Mouse (Mus musculus) ES-E14 (cell line): Measurements from ENCODE around the gene Creb3l1. TPM values are rescaled to one million over a fixed set of nuclear protein-coding genes. Genes with fewer than 3 reads are reported as not detected.

Experiments
- DNase-seq: peaks from one replicate; pipeline ENCODE4 v3.0.0-alpha.2; 2013; ENCODE audit warnings: low read depth, low spot score
- H3K27ac ChIP-seq: 2 replicates; pipeline ENCODE4 v1.5.1; 2012; ENCODE audit warnings: low read depth, mild to moderate bottlenecking, low read length, moderate library complexity, mixed read lengths; ENCODE audit not compliant: poor library complexity, insufficient read depth, severe bottlenecking
- H3K36me3 ChIP-seq: 2 replicates; pipeline ENCODE4 v1.6.1; 2012; ENCODE audit warnings: mild to moderate bottlenecking, low read length, moderate library complexity, mixed read lengths; ENCODE audit not compliant: control insufficient read depth, poor library complexity, insufficient read depth, severe bottlenecking
- H3K4me1 ChIP-seq, 2 experiments: fragments of 150-350 bp in 1 of 2; sonication (generic) in 1 of 2; 2 replicates each; pipeline ENCODE4 v1.6.1; 2012; ENCODE audit warnings: low read length in 2 of 2, mild to moderate bottlenecking in 1 of 2, mixed read lengths in 1 of 2; ENCODE audit not compliant: control insufficient read depth in 2 of 2, insufficient read depth in 2 of 2, poor library complexity in 1 of 2
- H3K4me3 ChIP-seq, 2 experiments: fragments of 150-350 bp in 1 of 2; sonication (generic) in 1 of 2; 2 replicates each; pipeline ENCODE4 v1.5.1; 2012; ENCODE audit warnings: low read length in 2 of 2, low read depth in 1 of 2, mild to moderate bottlenecking in 1 of 2, mixed read lengths in 1 of 2; ENCODE audit not compliant: insufficient read depth in 1 of 2, poor library complexity in 1 of 2, severe bottlenecking in 1 of 2
- H3K9ac ChIP-seq: 2 replicates; pipeline ENCODE4 v1.6.1; 2012; ENCODE audit warnings: low read depth, mild to moderate bottlenecking, low read length, mixed read lengths; ENCODE audit not compliant: poor library complexity, insufficient read depth, severe bottlenecking
- H3K9me3 ChIP-seq: fragments of 150-350 bp; sonication (generic); 2 replicates; pipeline ENCODE4 v1.6.1; 2012; ENCODE audit warnings: low read depth, mild to moderate bottlenecking, low read length; ENCODE audit not compliant: control insufficient read depth, insufficient read depth
- CHD2 ChIP-seq: IDR thresholded peaks from 2 replicates; pipeline ENCODE4 v1.6.1; 2014; ENCODE audit warnings: mild to moderate bottlenecking, low read depth, low read length, inconsistent platforms
- HCFC1 ChIP-seq: IDR thresholded peaks from 2 replicates; pipeline ENCODE4 v1.6.1; 2012; ENCODE audit warnings: low read length, inconsistent platforms, borderline replicate concordance; ENCODE audit not compliant: insufficient read depth
- MAFK ChIP-seq: IDR thresholded peaks from 2 replicates; pipeline ENCODE4 v1.6.1; 2014; ENCODE audit warnings: mild to moderate bottlenecking, low read depth, low read length, inconsistent platforms; ENCODE audit not compliant: insufficient read depth
- ZC3H11A ChIP-seq: IDR thresholded peaks from 2 replicates; pipeline ENCODE4 v1.6.1; 2012; ENCODE audit warnings: low read depth, mild to moderate bottlenecking, inconsistent platforms, low read length, borderline replicate concordance
- ZNF384 ChIP-seq: IDR thresholded peaks from 2 replicates; pipeline ENCODE4 v1.6.1; 2012; ENCODE audit warnings: low read depth, low read length, inconsistent platforms
- in situ Hi-C, 2 experiments: fragments of 600-800 bp; cut with MboI; formaldehyde crosslinking; loops; one replicate each; pipeline ENCODE4 v1.15.1; 2025; ENCODE audit warnings: low sequenced_read_pairs in 2 of 2, inconsistent platforms in 1 of 2; ENCODE audit not compliant: unreplicated experiment in 2 of 2
- total RNA-seq: library from RNA; depleted of rRNA; stranded (reverse); fragments of 300-350 nt; gene quantifications from 2 replicates; pipeline ENCODE4 v1.2.3, GENCODE M21; 2012

Creb3l1 gene
- total RNA-seq, 1 experiment = 5.4 TPM

DNA sequence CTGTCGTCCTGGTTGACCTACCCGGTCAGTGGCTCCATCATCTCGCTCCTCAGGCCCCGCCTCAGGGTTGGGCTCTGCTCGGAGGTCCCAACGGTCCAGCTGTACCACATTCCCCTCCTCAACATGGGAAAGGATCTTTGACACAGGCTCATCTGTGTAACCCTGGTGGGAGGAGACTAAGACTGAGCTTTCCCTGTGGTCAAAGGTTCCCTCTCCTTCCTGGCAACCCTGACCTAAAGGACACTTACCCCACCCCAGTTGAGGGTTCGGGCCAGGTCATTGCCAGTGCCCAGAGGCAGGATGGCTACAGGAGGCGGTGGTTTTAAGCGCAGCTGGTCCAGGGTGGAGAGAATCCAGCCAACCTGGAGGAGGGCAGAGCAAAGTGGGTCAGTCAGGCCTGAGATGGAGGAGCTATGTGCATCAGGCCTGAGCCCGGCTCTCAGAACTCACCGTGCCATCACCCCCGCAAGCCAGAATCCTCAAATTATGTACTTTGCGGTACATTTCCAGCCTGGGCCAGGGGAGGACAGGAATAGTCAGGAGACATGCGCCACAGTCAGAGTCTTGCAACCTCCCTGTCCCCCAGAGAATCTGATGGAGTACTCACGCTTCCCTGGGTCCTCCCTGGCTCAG, 84.9 kb downstream of the Creb3l1 start:
- in situ Hi-C loops = no loop called here
- peaks cover 0 to 16% of the 10 kb centered on the region in 2 experiments; a peak in 2 of 4 replicates for H3K4me1 ChIP-seq
- H3K9me3 ChIP-seq = no peaks in the 10 kb centered on the region
- peaks cover 57% of the 10 kb centered on the region for H3K36me3 ChIP-seq
- H3K4me3 ChIP-seq = no peak overlapping the region
- DNase-seq = no peak
- H3K9ac ChIP-seq = no peak overlapping the region
- TF ChIP-seq ZC3H11A = no peak
- TF ChIP-seq MAFK = no peak
- no peak for TF ChIP-seq HCFC1
- TF ChIP-seq CHD2 = no peak
- no peak overlapping the region for H3K27ac ChIP-seq

DNA sequence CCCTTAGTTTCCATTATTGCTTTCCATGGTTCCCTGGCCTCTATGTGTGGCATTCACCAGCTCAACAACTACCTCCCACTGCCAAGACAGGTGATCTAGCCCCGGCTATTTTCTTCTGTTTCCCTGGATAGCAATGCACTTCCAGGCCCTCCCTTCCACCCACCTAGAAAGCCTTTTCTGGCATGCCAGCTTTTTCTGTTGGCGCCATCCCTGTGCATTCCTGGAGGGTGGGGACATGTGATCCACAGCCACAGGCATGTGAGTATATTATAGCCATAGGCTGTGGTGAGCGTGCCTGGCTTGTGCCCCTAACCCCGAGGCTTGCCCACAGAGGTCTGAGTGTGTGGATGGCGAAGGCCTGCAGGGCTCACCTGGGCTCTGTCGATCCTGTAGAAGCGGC, 88.1 kb downstream of the Creb3l1 start:
- Histone ChIP-seq H3K4me1 (peaks cover 8 to 28% of the 10 kb centered on the region in 2 experiments; a peak in 3 of 4 replicates), H3K27ac (no peak overlapping the region), H3K36me3 (peaks cover 54% of the 10 kb centered on the region), H3K9me3 (no peaks in the 10 kb centered on the region), H3K9ac (no peak overlapping the region), H3K4me3 (no peak overlapping the region)
- DNase-seq = no peak
- in situ Hi-C loops = no loop called here
- TF ChIP-seq ZNF384 = no peak
- no peak for TF ChIP-seq MAFK
- no peak for TF ChIP-seq ZC3H11A
- TF ChIP-seq CHD2 = no peak
- TF ChIP-seq HCFC1 = no peak

GRCm38 (mm10) chr2:91934826-91935525, 89.3 kb downstream of the Creb3l1 start:
- no peak overlapping the region for H3K9ac ChIP-seq
- in situ Hi-C loops = no loop called here
- H3K4me3 ChIP-seq = no peak overlapping the region
- H3K9me3 ChIP-seq = no peaks in the 10 kb centered on the region
- no peak overlapping the region for H3K27ac ChIP-seq
- TF ChIP-seq CHD2 = no peak
- TF ChIP-seq ZC3H11A = no peak
- TF ChIP-seq HCFC1 = no peak
- TF ChIP-seq ZNF384 = no peak
- no peak for TF ChIP-seq MAFK
- no peak for DNase-seq
- H3K4me1 ChIP-seq = peaks cover 8 to 28% of the 10 kb centered on the region in 2 experiments; a peak in 3 of 4 replicates
- H3K36me3 ChIP-seq = peaks cover 51% of the 10 kb centered on the region

GRCm38 (mm10) chr2:91934016-91934415, 90.3 kb downstream of the Creb3l1 start:
- Histone ChIP-seq H3K4me1 (peaks cover 9 to 29% of the 10 kb centered on the region in 2 experiments; a peak in 3 of 4 replicates), H3K4me3 (no peak overlapping the region), H3K27ac (no peak overlapping the region), H3K9ac (no peak overlapping the region), H3K9me3 (no peaks in the 10 kb centered on the region), H3K36me3 (peaks cover 42% of the 10 kb centered on the region)
- no peak for TF ChIP-seq CHD2
- no peak for TF ChIP-seq MAFK
- in situ Hi-C loops = no loop called here
- DNase-seq = no peak
